Mouse (Mus musculus) ES-E14 (cell line): ENCODE measurements at regions not wholly inside any gene's neighbourhood (a gene's known extent, or its start where the extent isn't known, plus 50 kb on each side); places are given as distances from the start of the nearest gene placed in this dataset.

Experiments used
- DNase-seq: peaks from one replicate; pipeline ENCODE4 v3.0.0-alpha.2; 2013; ENCODE audit warnings: low read depth, low spot score
- H3K27ac ChIP-seq: 2 replicates; pipeline ENCODE4 v1.5.1; 2012; ENCODE audit warnings: low read depth, mild to moderate bottlenecking, low read length, moderate library complexity, mixed read lengths; ENCODE audit not compliant: poor library complexity, insufficient read depth, severe bottlenecking
- H3K36me3 ChIP-seq: 2 replicates; pipeline ENCODE4 v1.6.1; 2012; ENCODE audit warnings: mild to moderate bottlenecking, low read length, moderate library complexity, mixed read lengths; ENCODE audit not compliant: control insufficient read depth, poor library complexity, insufficient read depth, severe bottlenecking
- H3K4me1 ChIP-seq, 2 experiments: fragments of 150-350 bp in 1 of 2; sonication (generic) in 1 of 2; 2 replicates each; pipeline ENCODE4 v1.6.1; 2012; ENCODE audit warnings: low read length in 2 of 2, mild to moderate bottlenecking in 1 of 2, mixed read lengths in 1 of 2; ENCODE audit not compliant: control insufficient read depth in 2 of 2, insufficient read depth in 2 of 2, poor library complexity in 1 of 2
- H3K4me3 ChIP-seq, 2 experiments: fragments of 150-350 bp in 1 of 2; sonication (generic) in 1 of 2; 2 replicates each; pipeline ENCODE4 v1.5.1; 2012; ENCODE audit warnings: low read length in 2 of 2, low read depth in 1 of 2, mild to moderate bottlenecking in 1 of 2, mixed read lengths in 1 of 2; ENCODE audit not compliant: insufficient read depth in 1 of 2, poor library complexity in 1 of 2, severe bottlenecking in 1 of 2
- H3K9ac ChIP-seq: 2 replicates; pipeline ENCODE4 v1.6.1; 2012; ENCODE audit warnings: low read depth, mild to moderate bottlenecking, low read length, mixed read lengths; ENCODE audit not compliant: poor library complexity, insufficient read depth, severe bottlenecking
- H3K9me3 ChIP-seq: fragments of 150-350 bp; sonication (generic); 2 replicates; pipeline ENCODE4 v1.6.1; 2012; ENCODE audit warnings: low read depth, mild to moderate bottlenecking, low read length; ENCODE audit not compliant: control insufficient read depth, insufficient read depth
- CHD2 ChIP-seq: IDR thresholded peaks from 2 replicates; pipeline ENCODE4 v1.6.1; 2014; ENCODE audit warnings: mild to moderate bottlenecking, low read depth, low read length, inconsistent platforms
- HCFC1 ChIP-seq: IDR thresholded peaks from 2 replicates; pipeline ENCODE4 v1.6.1; 2012; ENCODE audit warnings: low read length, inconsistent platforms, borderline replicate concordance; ENCODE audit not compliant: insufficient read depth
- MAFK ChIP-seq: IDR thresholded peaks from 2 replicates; pipeline ENCODE4 v1.6.1; 2014; ENCODE audit warnings: mild to moderate bottlenecking, low read depth, low read length, inconsistent platforms; ENCODE audit not compliant: insufficient read depth
- ZC3H11A ChIP-seq: IDR thresholded peaks from 2 replicates; pipeline ENCODE4 v1.6.1; 2012; ENCODE audit warnings: low read depth, mild to moderate bottlenecking, inconsistent platforms, low read length, borderline replicate concordance
- ZNF384 ChIP-seq: IDR thresholded peaks from 2 replicates; pipeline ENCODE4 v1.6.1; 2012; ENCODE audit warnings: low read depth, low read length, inconsistent platforms
- in situ Hi-C, 2 experiments: fragments of 600-800 bp; cut with MboI; formaldehyde crosslinking; loops; one replicate each; pipeline ENCODE4 v1.15.1; 2025; ENCODE audit warnings: low sequenced_read_pairs in 2 of 2, inconsistent platforms in 1 of 2; ENCODE audit not compliant: unreplicated experiment in 2 of 2

DNA sequence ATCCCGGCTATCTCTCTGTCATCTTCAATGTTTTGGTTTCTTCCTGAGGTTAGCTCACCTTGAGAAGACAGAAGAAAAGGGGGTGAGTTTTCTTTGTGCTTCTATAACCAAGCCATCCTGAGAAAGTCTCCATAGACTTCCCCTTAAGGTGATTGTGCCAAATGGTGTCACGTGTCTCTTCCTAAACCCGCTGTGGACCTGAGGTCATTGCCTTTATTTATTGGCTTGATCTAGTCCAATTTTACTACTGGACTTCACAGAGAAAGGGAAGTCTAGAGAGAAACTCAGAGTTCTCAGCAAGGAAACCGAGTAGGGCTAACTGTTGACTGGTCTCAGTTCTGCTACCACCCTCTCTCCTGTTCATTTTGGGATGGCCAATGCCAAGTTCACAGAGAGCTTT is 100.3 kb downstream of the Evx1 start:
- no peak overlapping the region for H3K9ac ChIP-seq
- no peak for TF ChIP-seq CHD2
- H3K27ac ChIP-seq, result no peak overlapping the region
- H3K4me1 ChIP-seq, result no peaks in the 10 kb centered on the region; a peak in 1 of 4 replicates
- no peak for DNase-seq
- H3K4me3 ChIP-seq, result no peak overlapping the region
- no peaks in the 10 kb centered on the region for H3K36me3 ChIP-seq
- no peaks in the 10 kb centered on the region for H3K9me3 ChIP-seq
- in situ Hi-C loops, result no loop called here

DNA sequence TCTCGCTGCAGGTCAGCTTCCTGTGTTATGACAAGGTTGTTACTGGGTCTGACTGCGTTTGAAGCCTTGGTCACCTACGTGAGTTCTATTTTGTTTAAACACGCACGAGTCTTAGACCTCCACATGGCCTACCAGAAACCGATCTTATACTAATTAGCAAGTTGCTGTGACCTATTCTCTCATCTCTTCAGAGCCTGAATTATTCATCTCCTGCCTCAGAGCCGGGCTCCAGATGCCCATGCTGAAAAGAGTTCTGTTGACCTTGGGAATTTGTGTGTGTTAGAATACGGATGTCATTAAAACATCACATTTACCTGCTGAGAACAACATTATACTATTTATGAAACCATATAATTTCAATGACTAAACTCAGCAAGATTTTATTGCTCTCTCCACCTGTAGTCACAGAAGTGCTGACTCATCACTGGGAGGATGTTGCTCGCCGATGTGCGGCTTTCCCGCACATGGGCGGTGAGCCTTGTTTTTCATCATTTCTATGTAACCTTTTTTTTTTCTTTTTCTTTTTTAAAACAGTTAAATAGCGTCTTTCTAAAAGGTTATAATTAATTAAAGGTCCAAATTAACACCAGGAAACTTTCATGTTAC is 102.1 kb downstream of the Evx1 start:
- H3K27ac ChIP-seq, result no peak overlapping the region
- no peak for DNase-seq
- no peaks in the 10 kb centered on the region for H3K36me3 ChIP-seq
- H3K4me1 ChIP-seq, result no peaks in the 10 kb centered on the region; a peak in 1 of 4 replicates
- H3K4me3 ChIP-seq, result no peak overlapping the region
- no peak overlapping the region for H3K9ac ChIP-seq
- TF ChIP-seq MAFK, result peak; percentile 98
- TF ChIP-seq CHD2, result no peak
- TF ChIP-seq ZC3H11A, result no peak
- in situ Hi-C loops, result no loop called here
- no peaks in the 10 kb centered on the region for H3K9me3 ChIP-seq

DNA sequence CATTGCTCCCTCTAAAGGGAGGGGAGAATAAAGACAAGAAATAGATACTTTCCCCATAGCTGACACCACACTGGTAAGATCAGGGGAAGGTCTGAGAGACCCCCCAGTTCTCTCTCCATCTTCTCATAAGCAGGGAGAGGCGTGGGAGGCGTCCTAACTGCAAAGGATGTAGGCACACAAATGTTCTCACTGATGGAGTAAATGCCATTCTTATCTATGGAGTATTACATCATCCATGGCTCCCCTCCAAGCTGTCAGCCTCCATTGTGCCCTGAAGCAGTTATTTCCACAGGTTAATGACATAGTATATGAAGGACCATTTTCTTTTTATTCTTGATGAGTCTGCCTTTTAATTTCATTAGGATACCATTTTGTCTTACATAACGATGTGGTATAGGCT is 103.2 kb downstream of the Evx1 start:
- no peak overlapping the region for H3K4me3 ChIP-seq
- no peak overlapping the region for H3K9ac ChIP-seq
- no peak for TF ChIP-seq CHD2
- TF ChIP-seq ZNF384, result no peak
- TF ChIP-seq ZC3H11A, result no peak
- no peak for TF ChIP-seq HCFC1
- TF ChIP-seq MAFK, result no peak
- DNase-seq, result no peak
- no peaks in the 10 kb centered on the region; a peak in 1 of 4 replicates for H3K4me1 ChIP-seq
- H3K36me3 ChIP-seq, result no peaks in the 10 kb centered on the region
- in situ Hi-C loops, result no loop called here
- H3K9me3 ChIP-seq, result no peaks in the 10 kb centered on the region
- no peak overlapping the region for H3K27ac ChIP-seq

DNA sequence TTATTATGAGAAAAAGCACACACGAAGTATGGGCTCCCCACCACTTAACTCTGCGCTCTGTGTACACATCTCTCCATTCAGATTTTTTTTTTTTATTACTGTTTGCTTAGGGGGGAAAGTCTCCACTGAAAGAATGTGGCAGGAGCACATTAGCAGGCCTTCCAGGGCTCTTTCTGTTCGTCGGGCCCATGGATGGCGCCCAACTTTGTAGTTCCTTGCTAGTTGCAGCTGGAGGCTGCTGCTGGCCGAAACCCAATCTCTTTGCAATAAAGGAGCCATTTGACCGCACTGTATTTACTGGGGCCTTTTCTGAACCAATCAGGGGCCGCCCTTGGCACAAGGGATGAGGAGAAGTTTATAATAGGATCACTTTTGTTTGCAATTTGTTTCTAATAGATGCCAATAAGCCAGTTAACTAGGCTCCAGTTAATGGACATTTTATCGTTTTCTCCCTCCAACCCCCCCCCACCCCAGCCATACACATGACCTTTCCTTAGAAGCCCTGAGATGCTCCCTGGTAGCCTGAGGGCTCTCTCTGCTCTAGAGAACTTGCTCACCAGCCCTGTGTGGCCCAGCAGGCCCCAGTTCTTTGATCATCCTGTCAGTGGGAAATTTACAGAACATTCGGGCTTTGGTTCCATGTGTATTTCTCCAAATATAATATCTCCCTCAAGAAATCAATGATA is 104.3 kb downstream of the Evx1 start:
- no peak for TF ChIP-seq HCFC1
- no peak overlapping the region for H3K27ac ChIP-seq
- in situ Hi-C loops, result no loop called here
- H3K4me3 ChIP-seq, result no peak overlapping the region
- no peaks in the 10 kb centered on the region for H3K9me3 ChIP-seq
- no peak for DNase-seq
- no peaks in the 10 kb centered on the region for H3K36me3 ChIP-seq
- no peak overlapping the region for H3K9ac ChIP-seq
- H3K4me1 ChIP-seq, result no peaks in the 10 kb centered on the region; a peak in 1 of 4 replicates

DNA sequence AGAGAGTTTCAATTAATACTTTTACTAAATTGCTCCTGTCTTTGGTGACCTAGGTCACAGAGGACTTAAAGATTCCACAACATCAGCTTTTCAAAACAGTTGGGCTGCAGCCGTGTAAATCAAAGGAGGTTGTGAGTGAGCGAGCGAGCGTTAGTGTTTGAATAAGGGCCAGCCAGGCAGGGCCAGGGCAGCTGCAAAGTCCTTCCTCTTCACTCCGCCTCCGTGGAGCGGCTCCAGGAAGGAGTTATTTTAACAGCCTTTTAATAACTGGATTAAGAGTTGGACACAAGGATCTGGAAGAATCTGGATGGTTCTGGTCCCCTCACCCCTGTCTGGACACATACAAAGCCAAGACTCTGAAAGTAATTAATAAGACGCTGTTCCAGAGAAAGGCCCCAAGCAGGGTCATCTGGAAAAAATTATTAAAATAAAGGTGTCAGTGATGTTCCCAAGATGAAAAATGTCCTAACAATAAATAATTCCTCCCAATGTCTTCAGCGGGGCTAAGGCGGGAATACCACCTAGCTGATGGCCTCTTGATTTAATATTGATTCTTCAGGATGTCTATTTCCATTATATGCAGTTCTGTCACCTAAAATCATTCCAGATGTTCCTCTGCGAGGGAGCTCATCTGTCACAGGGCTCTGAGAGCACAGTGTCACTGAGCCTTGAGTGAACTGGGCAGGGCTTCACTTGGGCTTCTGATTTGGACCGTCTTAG is 105.3 kb downstream of the Evx1 start:
- no peak for DNase-seq
- no peaks in the 10 kb centered on the region for H3K9me3 ChIP-seq
- in situ Hi-C loops, result no loop called here
- no peaks in the 10 kb centered on the region for H3K36me3 ChIP-seq
- 0 out of 4 replicates have a peak overlapping the region, but pooled peaks of 1 of the 2 experiments have one; percentile 24 for H3K4me3 ChIP-seq
- no peak for TF ChIP-seq CHD2
- TF ChIP-seq ZNF384, result no peak
- TF ChIP-seq MAFK, result no peak
- TF ChIP-seq HCFC1, result no peak
- TF ChIP-seq ZC3H11A, result no peak
- no peak overlapping the region for H3K9ac ChIP-seq
- H3K4me1 ChIP-seq, result no peaks in the 10 kb centered on the region; a peak in 1 of 4 replicates
- H3K27ac ChIP-seq, result no peak overlapping the region
